Mouse (Mus musculus) left cerebral cortex, postnatal 4 days (tissue): ENCODE data around the gene Gm43552. TPM values are rescaled to one million over a fixed set of nuclear protein-coding genes. Genes with fewer than 3 reads are reported as not detected.

Experiments
- DNase-seq: peaks from one replicate; pipeline ENCODE4 v3.0.0-alpha.2; 2022
- intact Hi-C: fragments of 180-260 bp; cut with DNase I; formaldehyde crosslinking; loops from one replicate; pipeline ENCODE4 v1.15.1; 2025
- total RNA-seq, 2 experiments: library from RNA; stranded (reverse); gene quantifications; 2 replicates each; pipeline ENCODE4 v1.2.3; 2021

Gm43552 gene
- total RNA-seq, 2 experiments from 2014 or later: not detected

GRCm38 (mm10) chr5:65390648-65391644, 101.7 kb downstream of the Gm43552 start, which contains the start of the genes Rpl9 and Lias:
Rpl9 (minus strand) TSS chr5:65391444.
Lias (plus strand) TSS chr5:65391497.
- DNase-seq: peak; percentile 99
- intact Hi-C loops: loop anchor here (10.0 kb wide), 1 partner anchor 386 kb away; no protein-coding TSS in a partner anchor

DNA sequence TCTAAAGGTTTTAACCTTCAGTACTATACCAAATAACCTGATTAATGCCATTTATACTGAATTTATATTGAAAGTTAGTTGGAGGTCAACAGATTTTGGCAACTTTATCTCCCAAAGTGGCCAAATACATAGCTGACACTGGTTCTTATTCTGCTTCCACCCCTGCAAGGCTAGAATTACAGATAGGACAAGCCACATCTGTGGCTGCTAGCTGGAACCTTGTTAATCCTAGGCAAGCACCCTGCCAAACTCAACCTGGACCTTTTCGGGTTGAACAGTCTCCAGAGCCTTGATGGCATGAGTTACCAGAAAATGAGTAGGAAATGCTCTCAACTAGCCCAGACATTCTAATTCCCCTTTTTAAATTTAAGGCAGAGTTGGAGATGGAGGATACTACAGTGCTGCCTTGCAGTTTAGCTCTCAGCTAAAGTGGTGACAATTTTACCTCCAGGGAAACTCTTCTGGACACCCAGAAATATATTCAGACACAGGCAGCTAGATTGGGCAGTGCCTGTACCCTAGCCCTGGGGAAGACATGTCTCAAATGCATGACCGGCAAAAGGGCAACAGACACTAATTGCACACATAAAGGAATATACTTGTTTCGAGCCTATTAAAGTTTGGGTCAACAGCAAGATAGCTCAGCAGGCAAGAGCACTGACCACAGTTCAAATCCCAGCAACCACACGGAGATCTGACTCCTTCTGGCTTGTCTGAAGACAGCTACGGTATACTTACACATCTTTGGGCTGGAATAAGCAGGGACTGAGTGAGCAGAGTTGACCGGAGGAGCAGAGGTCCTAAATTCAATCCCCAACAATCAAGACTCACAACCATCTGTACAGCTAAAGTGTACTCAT, 105.4 kb downstream of the Gm43552 start:
- intact Hi-C loops: no loop called here
- DNase-seq: no peak

DNA sequence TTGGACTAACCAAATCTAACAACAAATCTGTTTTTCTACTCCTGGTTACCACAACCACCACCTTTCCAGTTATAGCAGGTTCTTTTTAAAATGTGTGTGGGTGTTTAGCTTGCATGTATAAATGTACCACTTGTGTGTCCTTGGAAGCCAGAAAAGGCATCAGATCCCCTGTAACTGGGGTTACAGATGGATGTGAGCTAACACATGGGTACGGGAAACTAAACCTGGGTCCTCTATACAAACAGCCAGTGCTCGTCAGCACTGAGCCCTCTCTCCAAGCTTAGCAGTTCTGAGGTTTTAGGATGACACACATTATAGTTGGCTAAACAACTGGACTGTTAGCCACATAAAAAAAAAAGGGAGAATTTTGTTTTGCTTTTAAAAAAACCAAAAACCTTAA, 106.9 kb downstream of the Gm43552 start:
- intact Hi-C loops: no loop called here
- no peak for DNase-seq

Other genes starting within 250 kb of the Gm43552 start
- 10 to 100 TPM; 25.3 to 27.0 TPM for gene Rfc1, start 157.2 kb downstream of the Gm43552 start, total RNA-seq
- gene Klb, start 144.5 kb downstream of the Gm43552 start, total RNA-seq: under 1 TPM; 0.28 to 0.38 TPM
- 100 to 1,000 TPM; 777 to 795 TPM for gene Rpl9, start 101.4 kb downstream of the Gm43552 start, total RNA-seq
- gene Lias, start 101.3 kb downstream of the Gm43552 start, total RNA-seq: 10 to 100 TPM; 33.5 to 35.5 TPM
- gene Ugdh, start 56.9 kb downstream of the Gm43552 start, total RNA-seq: 10 to 100 TPM; 46.0 to 48.8 TPM
- 100 to 1,000 TPM; 125 to 132 TPM for gene Smim14, start 44.4 kb upstream of the Gm43552 start, total RNA-seq
- 100 to 1,000 TPM; 149 to 162 TPM for gene Ube2k, start 44.4 kb upstream of the Gm43552 start, total RNA-seq
- gene Pds5a, start 205.4 kb upstream of the Gm43552 start, total RNA-seq: 100 to 1,000 TPM in 1 of 2 experiments, 10 to 100 TPM in 1; 89.8 to 106 TPM